Mouse (Mus musculus) cerebellum, postnatal 14 days (tissue): ENCODE results near the gene H2-Q1.
A peak's percentile ranks its signal among the peaks of the same experiment; 100 is the strongest.
"Not testable (repeated sequence)": the region's sequence is repeated elsewhere in the genome, so short reads cannot be mapped to it uniquely, and the experiment has no call there.

ENCODE experiments used
- DNase-seq, 2 experiments: peaks; one replicate each; pipeline ENCODE4 v3.0.0; 2021; ENCODE audit warnings: mixed read lengths in 2 of 2

The H2-Q1 gene

GRCm38 (mm10) chr17:35320327-35321081 is at the start of gene H2-Q1:
TSS of gene H2-Q1 (plus strand) at chr17:35320405.
- no peak for DNase-seq

GRCm38 (mm10) chr17:35272249-35272648 is 48.0 kb upstream of the H2-Q1 start:
- no peak for DNase-seq

GRCm38 (mm10) chr17:35274770-35275169 is 45.4 kb upstream of the H2-Q1 start:
- peak; percentile 95 to 97 for DNase-seq

GRCm38 (mm10) chr17:35276304-35276864 is 43.8 kb upstream of the H2-Q1 start:
- DNase-seq: no peak

GRCm38 (mm10) chr17:35278049-35278448 is 42.2 kb upstream of the H2-Q1 start:
- DNase-seq: no peak

GRCm38 (mm10) chr17:35278957-35279688 is 41.1 kb upstream of the H2-Q1 start:
- DNase-seq: no peak

GRCm38 (mm10) chr17:35280276-35280675 is 39.9 kb upstream of the H2-Q1 start:
- no peak for DNase-seq

GRCm38 (mm10) chr17:35285431-35285830 is 34.8 kb upstream of the H2-Q1 start:
- no peak for DNase-seq

GRCm38 (mm10) chr17:35295796-35296195 is 24.4 kb upstream of the H2-Q1 start:
- DNase-seq: peak; percentile 67 to 84

- DNase-seq: peak in 1 of 2 experiments; percentile 37
Observed at GRCm38 (mm10) chr17:35300261-35300945, 19.8 kb upstream of the H2-Q1 start.

- peak; percentile 96 to 99 for DNase-seq
Observed at GRCm38 (mm10) chr17:35301645-35302258, 18.5 kb upstream of the H2-Q1 start.

- DNase-seq: no peak
Observed at GRCm38 (mm10) chr17:35303271-35303670, 16.9 kb upstream of the H2-Q1 start.

- no peak for DNase-seq
Observed at GRCm38 (mm10) chr17:35303756-35304350, 16.4 kb upstream of the H2-Q1 start.

GRCm38 (mm10) chr17:35304478-35304877 is 15.7 kb upstream of the H2-Q1 start:
- no peak for DNase-seq

- DNase-seq: not testable (repeated sequence)
Observed at GRCm38 (mm10) chr17:35304921-35305320, 15.3 kb upstream of the H2-Q1 start.

- DNase-seq: no peak
Observed at GRCm38 (mm10) chr17:35318671-35319070, 1.5 kb upstream of the H2-Q1 start.

- DNase-seq: not testable (repeated sequence)
Observed at GRCm38 (mm10) chr17:35325124-35325523, 4.9 kb downstream of the H2-Q1 start.

GRCm38 (mm10) chr17:35326000-35326399 is 5.8 kb downstream of the H2-Q1 start:
- not testable (repeated sequence) for DNase-seq

- not testable (repeated sequence) for DNase-seq
Observed at GRCm38 (mm10) chr17:35329714-35330113, 9.5 kb downstream of the H2-Q1 start.

- DNase-seq: not testable (repeated sequence)
Observed at GRCm38 (mm10) chr17:35331546-35331945, 11.3 kb downstream of the H2-Q1 start.

- no peak for DNase-seq
Observed at GRCm38 (mm10) chr17:35342071-35342671, 22.0 kb downstream of the H2-Q1 start, which contains the start of gene H2-Q2. TSS of gene H2-Q2 (plus strand) at chr17:35342242.
